Mouse (Mus musculus): ENCODE data around the gene Six3. TPM values are rescaled to one million over a fixed set of nuclear protein-coding genes. Genes with fewer than 3 reads are reported as not detected.

Gene Six3
- polyA plus RNA-seq, 1 experiment from 2014 or later = not detected

- Histone ChIP-seq H3K4me1 (ENCODE audit: control insufficient read depth, insufficient read depth, low read length) (no peaks in the 10 kb centered on the region), H3K9me3 (ENCODE audit: control insufficient read depth, low read length) (no peaks in the 10 kb centered on the region), H3K27ac (ENCODE audit: low read depth, low read length) (no peak overlapping the region), H3K36me3 (ENCODE audit: control insufficient read depth, insufficient read depth, low read length) (no peaks in the 10 kb centered on the region), H3K4me2 (ENCODE audit: low read depth, low read length) (no peak overlapping the region), H3K27me3 (ENCODE audit: control insufficient read depth, insufficient read depth, low read length) (0 out of 2 replicates have a peak, but pooled peaks cover 3% of the 10 kb centered on the region), H3K9ac (replicated peaks; ENCODE audit: low read depth, low read length) (no peak overlapping the region), H3K4me3 (ENCODE audit: low read depth, low read length) (no peak overlapping the region)
- ATAC-seq (ENCODE audit: low read depth) = no peak
- 49% methylated on average over 6 of the region's 6 CpGs for WGBS
These were observed 21.4 kb upstream of the Six3 start for GRCm38 (mm10) chr17:85591976-85592375.

- no peaks in the 10 kb centered on the region for H3K9me3 ChIP-seq (ENCODE audit: control insufficient read depth, low read length)
- H3K27me3 ChIP-seq (ENCODE audit: control insufficient read depth, insufficient read depth, low read length) = 0 out of 2 replicates have a peak, but pooled peaks cover 3% of the 10 kb centered on the region
- no peak overlapping the region for H3K27ac ChIP-seq (ENCODE audit: low read depth, low read length)
- 72% methylated on average over 10 of the region's 10 CpGs for WGBS
- no peaks in the 10 kb centered on the region for H3K4me1 ChIP-seq (ENCODE audit: control insufficient read depth, insufficient read depth, low read length)
- H3K36me3 ChIP-seq (ENCODE audit: control insufficient read depth, insufficient read depth, low read length) = no peaks in the 10 kb centered on the region
- no peak overlapping the region for H3K9ac ChIP-seq (replicated peaks; ENCODE audit: low read depth, low read length)
- H3K4me3 ChIP-seq (ENCODE audit: low read depth, low read length) = no peak overlapping the region
- ATAC-seq (ENCODE audit: low read depth) = no peak
- no peak overlapping the region for H3K4me2 ChIP-seq (ENCODE audit: low read depth, low read length)
These were observed 17.6 kb upstream of the Six3 start for GRCm38 (mm10) chr17:85595853-85596252.

- no peak for ATAC-seq (ENCODE audit: low read depth)
- H3K27me3 ChIP-seq (ENCODE audit: control insufficient read depth, insufficient read depth, low read length) = 0 out of 2 replicates have a peak, but pooled peaks cover 3% of the 10 kb centered on the region
These were observed 17.0 kb upstream of the Six3 start for GRCm38 (mm10) chr17:85596341-85596890.

GRCm38 (mm10) chr17:85599520-85599919 lies 13.9 kb upstream of the Six3 start:
- WGBS = 67% methylated on average over 9 of the region's 9 CpGs
- Histone ChIP-seq H3K27ac (ENCODE audit: low read depth, low read length) (no peak overlapping the region), H3K36me3 (ENCODE audit: control insufficient read depth, insufficient read depth, low read length) (no peaks in the 10 kb centered on the region), H3K4me3 (ENCODE audit: low read depth, low read length) (no peak overlapping the region), H3K27me3 (ENCODE audit: control insufficient read depth, insufficient read depth, low read length) (peaks cover 24% of the 10 kb centered on the region), H3K4me2 (ENCODE audit: low read depth, low read length) (no peak overlapping the region), H3K9me3 (ENCODE audit: control insufficient read depth, low read length) (no peaks in the 10 kb centered on the region), H3K9ac (replicated peaks; ENCODE audit: low read depth, low read length) (no peak overlapping the region), H3K4me1 (ENCODE audit: control insufficient read depth, insufficient read depth, low read length) (no peaks in the 10 kb centered on the region)
- ATAC-seq (ENCODE audit: low read depth) = no peak

More at GRCm38 (mm10) chr17:85596341-85596890, 17.0 kb upstream of the Six3 start:
- Histone ChIP-seq H3K4me3 (ENCODE audit: low read depth, low read length) (no peak overlapping the region), H3K36me3 (ENCODE audit: control insufficient read depth, insufficient read depth, low read length) (no peaks in the 10 kb centered on the region), H3K4me1 (ENCODE audit: control insufficient read depth, insufficient read depth, low read length) (no peaks in the 10 kb centered on the region), H3K9me3 (ENCODE audit: control insufficient read depth, low read length) (no peaks in the 10 kb centered on the region), H3K27ac (ENCODE audit: low read depth, low read length) (no peak overlapping the region), H3K4me2 (ENCODE audit: low read depth, low read length) (no peak overlapping the region), H3K9ac (replicated peaks; ENCODE audit: low read depth, low read length) (no peak overlapping the region)
- WGBS = 61% methylated on average over 6 of the region's 6 CpGs

GRCm38 (mm10) chr17:85606463-85606862 lies 6.9 kb upstream of the Six3 start:
- no peak for ATAC-seq (ENCODE audit: low read depth)
- Histone ChIP-seq H3K4me1 (ENCODE audit: control insufficient read depth, insufficient read depth, low read length) (no peaks in the 10 kb centered on the region), H3K27me3 (ENCODE audit: control insufficient read depth, insufficient read depth, low read length) (peaks cover 81% of the 10 kb centered on the region)

GRCm38 (mm10) chr17:85607556-85608365 lies 5.6 kb upstream of the Six3 start:
- Histone ChIP-seq H3K9me3 (ENCODE audit: control insufficient read depth, low read length) (no peaks in the 10 kb centered on the region), H3K36me3 (ENCODE audit: control insufficient read depth, insufficient read depth, low read length) (no peaks in the 10 kb centered on the region), H3K27me3 (ENCODE audit: control insufficient read depth, insufficient read depth, low read length) (peaks cover 85% of the 10 kb centered on the region), H3K4me2 (ENCODE audit: low read depth, low read length) (no peak overlapping the region), H3K27ac (ENCODE audit: low read depth, low read length) (no peak overlapping the region), H3K4me1 (ENCODE audit: control insufficient read depth, insufficient read depth, low read length) (no peaks in the 10 kb centered on the region), H3K4me3 (ENCODE audit: low read depth, low read length) (no peak overlapping the region), H3K9ac (replicated peaks; ENCODE audit: low read depth, low read length) (no peak overlapping the region)
- no peak for ATAC-seq (ENCODE audit: low read depth)
- WGBS = under 1% methylated on average over 40 of the region's 41 CpGs

More at GRCm38 (mm10) chr17:85606463-85606862, 6.9 kb upstream of the Six3 start:
- no peak overlapping the region for H3K4me2 ChIP-seq (ENCODE audit: low read depth, low read length)
- 2% methylated on average over 3 of the region's 3 CpGs for WGBS
- H3K27ac ChIP-seq (ENCODE audit: low read depth, low read length) = no peak overlapping the region
- no peak overlapping the region for H3K9ac ChIP-seq (replicated peaks; ENCODE audit: low read depth, low read length)
- H3K36me3 ChIP-seq (ENCODE audit: control insufficient read depth, insufficient read depth, low read length) = no peaks in the 10 kb centered on the region
- H3K4me3 ChIP-seq (ENCODE audit: low read depth, low read length) = no peak overlapping the region
- H3K9me3 ChIP-seq (ENCODE audit: control insufficient read depth, low read length) = no peaks in the 10 kb centered on the region

GRCm38 (mm10) chr17:85608366-85609093 lies 4.9 kb upstream of the Six3 start:
- Histone ChIP-seq H3K27ac (ENCODE audit: low read depth, low read length) (no peak overlapping the region), H3K9ac (replicated peaks; ENCODE audit: low read depth, low read length) (no peak overlapping the region), H3K36me3 (ENCODE audit: control insufficient read depth, insufficient read depth, low read length) (no peaks in the 10 kb centered on the region), H3K4me3 (ENCODE audit: low read depth, low read length) (no peak overlapping the region), H3K27me3 (ENCODE audit: control insufficient read depth, insufficient read depth, low read length) (peaks cover 86% of the 10 kb centered on the region), H3K9me3 (ENCODE audit: control insufficient read depth, low read length) (no peaks in the 10 kb centered on the region), H3K4me1 (ENCODE audit: control insufficient read depth, insufficient read depth, low read length) (no peaks in the 10 kb centered on the region), H3K4me2 (ENCODE audit: low read depth, low read length) (no peak overlapping the region)
- ATAC-seq (ENCODE audit: low read depth) = no peak; the same call in 1 of the 2 replicates
- WGBS = under 1% methylated on average over 42 of the region's 42 CpGs

- no peak overlapping the region for H3K4me2 ChIP-seq (ENCODE audit: low read depth, low read length)
- 1% methylated on average over 13 of the region's 13 CpGs for WGBS
- no peak overlapping the region for H3K4me3 ChIP-seq (ENCODE audit: low read depth, low read length)
- H3K9me3 ChIP-seq (ENCODE audit: control insufficient read depth, low read length) = no peaks in the 10 kb centered on the region
- ATAC-seq (ENCODE audit: low read depth) = no peak
- no peaks in the 10 kb centered on the region for H3K36me3 ChIP-seq (ENCODE audit: control insufficient read depth, insufficient read depth, low read length)
- peaks cover 89% of the 10 kb centered on the region for H3K27me3 ChIP-seq (ENCODE audit: control insufficient read depth, insufficient read depth, low read length)
- no peak overlapping the region for H3K9ac ChIP-seq (replicated peaks; ENCODE audit: low read depth, low read length)
- no peak overlapping the region for H3K27ac ChIP-seq (ENCODE audit: low read depth, low read length)
- no peaks in the 10 kb centered on the region for H3K4me1 ChIP-seq (ENCODE audit: control insufficient read depth, insufficient read depth, low read length)
These were observed 4.3 kb upstream of the Six3 start for GRCm38 (mm10) chr17:85609094-85609425.

Data from neural tube, embryonic 14.5 days (tissue).